Mouse (Mus musculus) 3134 (cell line): ENCODE data around the gene Phlpp2.

Experiments used
- DNase-seq: peaks from one replicate; pipeline ENCODE4 v3.0.0-alpha.2; 2011; ENCODE audit warnings: low spot score; ENCODE audit not compliant: insufficient read length; ENCODE audit errors: extremely low read depth

Phlpp2 gene

GRCm38 (mm10) chr8:109959112-109959511 is 90.8 kb downstream of the Phlpp2 start:
- DNase-seq, result no peak

GRCm38 (mm10) chr8:109961693-109962367 is 93.5 kb downstream of the Phlpp2 start, which contains the start of gene Marveld3:
TSS of gene Marveld3 (minus strand) at chr8:109962203.
- DNase-seq, result no peak

DNA sequence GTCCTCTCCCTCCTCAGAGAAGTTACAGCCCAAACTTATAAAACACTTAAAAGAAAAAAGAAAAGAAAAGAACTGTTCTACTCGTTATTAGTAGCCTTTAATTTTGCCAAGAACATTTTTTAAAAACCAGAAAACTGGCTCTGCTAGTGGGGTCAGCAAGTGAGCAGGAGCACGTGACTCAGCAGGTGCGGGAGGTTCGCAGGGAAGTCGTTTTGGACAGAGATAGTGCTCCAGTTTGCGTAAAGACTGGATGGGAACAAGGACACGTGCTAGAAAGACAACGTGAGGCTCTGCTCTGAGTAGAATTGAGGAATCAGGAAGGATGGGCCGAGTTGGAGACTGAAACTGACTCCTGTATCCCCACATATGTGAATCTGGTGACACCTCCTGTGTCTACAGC is 94.6 kb downstream of the Phlpp2 start:
- no peak for DNase-seq

DNA sequence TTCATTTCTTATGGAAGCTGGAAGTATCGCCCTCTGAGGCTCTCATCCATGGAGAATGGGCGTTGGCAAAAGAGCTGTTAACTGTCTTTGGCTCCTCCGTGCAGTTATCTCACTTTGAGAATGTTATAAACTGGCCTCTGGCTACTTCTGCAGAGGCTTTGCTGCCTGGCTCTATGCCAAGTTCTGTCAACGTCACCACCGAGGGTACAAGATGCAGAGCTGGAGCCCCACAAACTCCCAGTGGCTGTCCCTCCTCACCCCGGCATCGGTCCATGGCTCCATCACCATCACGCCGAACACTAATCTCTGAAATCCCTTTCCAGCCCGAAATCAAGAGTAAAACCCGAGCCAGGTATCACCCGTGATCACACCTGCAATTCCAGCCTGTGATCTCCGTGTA is 95.1 kb downstream of the Phlpp2 start:
- no peak for DNase-seq

DNA sequence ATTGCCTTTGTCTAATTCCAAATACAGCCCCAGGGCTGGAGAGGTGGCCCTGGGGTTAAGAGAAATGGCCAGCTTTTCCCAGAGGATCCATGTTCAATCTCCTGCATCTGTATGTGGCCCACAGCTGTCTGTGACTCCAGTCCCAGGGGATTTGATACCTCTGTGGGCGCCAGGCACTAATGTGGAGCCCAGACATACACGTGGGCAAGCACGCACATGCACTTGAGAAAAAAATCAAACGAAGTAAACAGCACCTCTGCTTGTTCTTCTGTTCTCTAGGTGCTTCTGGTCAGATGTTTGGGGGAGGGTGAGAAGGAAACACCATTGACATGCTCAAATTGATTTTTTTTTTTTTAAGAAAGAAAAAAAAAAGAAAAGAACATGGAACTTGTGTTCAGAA is 95.8 kb downstream of the Phlpp2 start:
- DNase-seq, result no peak

- no peak for DNase-seq
Observed at GRCm38 (mm10) chr8:109968837-109969236, 100.5 kb downstream of the Phlpp2 start.

DNA sequence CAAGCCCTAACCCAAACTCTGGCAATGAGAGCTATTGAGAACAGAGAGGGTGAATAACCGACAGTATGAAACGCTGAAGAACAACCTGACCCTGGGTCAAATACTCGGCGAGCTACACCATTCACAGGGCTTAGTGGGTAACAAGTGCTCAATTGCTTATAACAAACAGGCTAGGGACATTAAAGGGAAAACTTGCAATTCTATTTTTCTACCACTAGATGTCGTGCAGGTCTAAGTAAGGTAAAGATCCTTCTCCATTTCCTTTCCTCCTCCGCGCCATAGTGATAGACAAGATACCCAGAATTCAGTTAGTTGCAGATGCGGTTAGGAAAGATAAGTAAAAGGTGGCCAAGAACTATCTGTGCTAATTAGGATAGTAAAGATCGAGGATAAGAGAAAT is 102.0 kb downstream of the Phlpp2 start:
- DNase-seq, result no peak

DNA sequence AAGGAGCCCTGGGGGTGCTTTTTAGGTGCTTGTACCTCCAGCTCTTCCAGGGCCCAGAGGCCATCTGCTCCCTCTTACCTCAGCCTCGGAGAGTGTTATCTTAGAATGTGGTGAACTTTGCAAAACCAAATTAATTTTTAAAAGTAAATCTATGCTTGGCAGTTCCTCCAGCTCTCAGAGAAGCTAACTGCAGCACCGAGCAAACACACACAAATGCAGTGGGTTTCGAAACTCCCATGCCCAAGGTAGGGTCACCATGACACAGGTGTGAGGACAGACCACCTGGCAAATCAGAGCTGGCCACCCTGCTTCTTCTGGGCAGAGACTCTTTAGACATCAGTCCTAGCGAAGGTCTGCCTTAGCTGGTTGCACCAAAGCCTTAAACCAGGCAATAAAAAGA is 104.6 kb downstream of the Phlpp2 start:
- no peak for DNase-seq

DNA sequence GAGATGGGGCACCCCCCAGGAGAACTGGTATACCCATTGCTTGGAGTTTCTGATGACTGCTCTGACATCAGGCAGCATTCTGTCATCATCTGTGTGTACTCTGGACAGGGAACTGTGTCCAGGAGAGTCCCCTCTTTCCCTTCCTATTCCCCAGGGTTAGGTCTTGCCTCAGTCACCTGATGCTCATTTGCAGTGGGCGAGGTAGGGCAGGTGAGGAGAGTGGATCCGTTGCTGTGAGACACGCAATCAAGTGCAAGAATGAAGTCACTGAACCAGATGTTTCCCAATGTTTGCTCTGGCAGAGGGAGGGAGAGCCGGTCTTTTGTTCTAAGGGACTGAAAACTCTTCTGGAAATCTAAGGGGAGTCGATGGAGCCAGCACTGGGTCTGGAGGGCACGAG is 111.0 kb downstream of the Phlpp2 start:
- no peak for DNase-seq

- no peak for DNase-seq
Observed at GRCm38 (mm10) chr8:109982386-109983105, 114.2 kb downstream of the Phlpp2 start.

DNA sequence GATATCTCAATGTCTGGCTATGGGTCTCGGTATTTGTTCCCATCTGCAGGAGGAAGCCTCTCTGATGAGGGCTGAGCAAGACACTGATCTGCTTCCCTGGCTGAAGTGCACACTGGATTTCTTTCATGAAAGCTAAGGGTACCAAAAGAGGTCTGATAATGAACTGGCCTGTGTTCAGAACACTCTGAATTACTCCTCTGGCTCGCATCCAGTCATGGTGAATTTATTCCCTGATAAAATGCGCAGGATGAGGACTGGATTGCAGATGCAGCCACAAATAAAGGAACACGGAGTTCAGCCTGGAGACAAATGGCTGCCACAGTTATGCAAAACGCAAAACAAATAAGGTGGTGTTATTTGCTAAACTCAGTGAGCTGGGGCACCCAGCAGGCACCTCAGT is 115.6 kb downstream of the Phlpp2 start:
- no peak for DNase-seq

- DNase-seq, result no peak
Observed at GRCm38 (mm10) chr8:109986384-109986783, 118.0 kb downstream of the Phlpp2 start.

GRCm38 (mm10) chr8:109987776-109988175 is 119.4 kb downstream of the Phlpp2 start:
- no peak for DNase-seq

- DNase-seq, result no peak
Observed at GRCm38 (mm10) chr8:109989151-109989550, 120.8 kb downstream of the Phlpp2 start.

- DNase-seq, result no peak
Observed at GRCm38 (mm10) chr8:109990224-109990623, 121.9 kb downstream of the Phlpp2 start, which contains the start of gene Tat. TSS of gene Tat (plus strand) at chr8:109990437.

DNA sequence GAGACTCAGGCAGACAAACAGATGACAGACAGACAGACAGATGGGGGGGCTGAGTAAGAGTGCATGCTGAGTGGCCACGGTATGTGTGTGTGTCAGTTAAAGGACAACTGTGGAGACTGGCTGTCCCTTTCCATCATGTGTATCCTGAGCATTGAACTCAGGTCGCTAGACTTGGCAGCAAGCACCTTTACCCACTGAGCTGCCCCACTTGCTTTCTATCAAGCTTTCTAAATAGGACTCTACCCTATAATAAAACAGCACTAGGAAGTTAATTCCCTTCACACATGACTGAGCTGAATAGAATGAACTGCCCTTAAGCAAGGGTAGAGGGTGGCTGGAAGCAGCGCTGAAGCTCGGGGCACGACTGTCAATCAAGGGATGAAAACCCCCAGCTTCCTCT is 123.8 kb downstream of the Phlpp2 start:
- DNase-seq, result no peak

GRCm38 (mm10) chr8:109992951-109993350 is 124.6 kb downstream of the Phlpp2 start:
- DNase-seq, result no peak
